Mouse (Mus musculus) embryonic facial prominence, embryonic 13.5 days (tissue): ENCODE results near the gene Jade2. TPM values are rescaled to one million over a fixed set of nuclear protein-coding genes. Genes with fewer than 3 reads are reported as not detected.

Experiments
- ATAC-seq: fragments of 200-750 bp; cut with Nextera tagmentation; 2 replicates; pipeline ENCODE4 v1.8.0; 2017; ENCODE audit warnings: low read depth; ENCODE audit not compliant: insufficient number of reproducible peaks, insufficient read depth, low FRiP score, low TSS enrichment
- H3K27ac ChIP-seq: fragments of 300-500 bp; sonication (generic); 2 replicates; pipeline ENCODE4 v1.5.1; 2015; ENCODE audit warnings: moderate library complexity, mild to moderate bottlenecking, inconsistent platforms
- H3K27me3 ChIP-seq: fragments of 300-500 bp; sonication (generic); 2 replicates; pipeline ENCODE4 v1.6.1; 2015; ENCODE audit warnings: mild to moderate bottlenecking, inconsistent platforms
- H3K36me3 ChIP-seq: fragments of 300-500 bp; sonication (generic); 2 replicates; pipeline ENCODE4 v1.6.1; 2015; ENCODE audit warnings: mild to moderate bottlenecking, inconsistent platforms
- H3K4me1 ChIP-seq: fragments of 300-500 bp; sonication (generic); 2 replicates; pipeline ENCODE4 v1.6.1; 2015; ENCODE audit warnings: inconsistent platforms
- H3K4me2 ChIP-seq: fragments of 300-500 bp; sonication (generic); 2 replicates; pipeline ENCODE4 v1.6.1; 2015; ENCODE audit warnings: moderate library complexity, mild to moderate bottlenecking, inconsistent platforms
- H3K4me3 ChIP-seq: fragments of 300-500 bp; sonication (generic); 2 replicates; pipeline ENCODE4 v1.5.1; 2015; ENCODE audit warnings: mild to moderate bottlenecking, inconsistent platforms
- H3K9ac ChIP-seq: fragments of 300-500 bp; sonication (generic); 2 replicates; pipeline ENCODE4 v1.6.1; 2015; ENCODE audit warnings: mild to moderate bottlenecking, inconsistent platforms
- H3K9me3 ChIP-seq: fragments of 300-500 bp; sonication (generic); 2 replicates; pipeline ENCODE4 v1.6.1; 2016; ENCODE audit warnings: inconsistent platforms
- WGBS: fragments of 180-500 bp; shearing (Covaris S2); methylation state at CpG from one replicate; pipeline ENCODE4 v1.1.7; 2015; ENCODE audit warnings: mixed read lengths; 5-methylcytosine and 5-hydroxymethylcytosine counted together
- polyA plus RNA-seq: library from polyadenylated mRNA; unstranded; fragments of >200 nt; fragmentation: Nextera tagmentation; extraction: Ambion mirVana; gene quantifications from 2 replicates; pipeline ENCODE4 v1.2.1, GENCODE M21; 2015

Gene Jade2
- polyA plus RNA-seq, 1 experiment from 2014 or later = 2.7 TPM

DNA sequence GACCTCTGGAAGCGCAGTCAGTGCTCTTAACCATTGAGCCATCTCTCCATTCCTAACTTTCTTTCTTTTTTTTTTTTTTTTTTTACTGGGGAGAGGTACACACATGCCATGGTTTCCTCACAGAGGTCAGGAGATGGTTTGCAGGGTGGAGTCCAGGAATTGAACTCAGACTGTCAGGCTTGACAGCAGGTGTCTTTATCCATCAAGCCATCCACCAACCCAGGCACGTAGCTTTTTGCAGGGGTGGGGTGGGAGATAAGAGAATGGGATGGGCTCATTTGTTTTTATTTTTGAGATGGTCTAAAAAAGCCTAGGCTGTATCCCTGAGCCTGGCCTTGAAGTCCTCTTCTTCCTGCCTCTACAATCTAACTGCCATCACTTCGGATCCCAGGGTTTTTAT is 81.9 kb downstream of the Jade2 start:
- H3K4me3 ChIP-seq = no peak overlapping the region
- H3K9me3 ChIP-seq = no peaks in the 10 kb centered on the region
- H3K36me3 ChIP-seq = peaks cover 10% of the 10 kb centered on the region
- no peak overlapping the region for H3K27ac ChIP-seq
- H3K9ac ChIP-seq = no peak overlapping the region
- no peaks in the 10 kb centered on the region for H3K4me1 ChIP-seq
- WGBS = 93% methylated on average over 3 of the region's 3 CpGs
- no peaks in the 10 kb centered on the region for H3K27me3 ChIP-seq
- no peak for ATAC-seq
- H3K4me2 ChIP-seq = no peak overlapping the region

DNA sequence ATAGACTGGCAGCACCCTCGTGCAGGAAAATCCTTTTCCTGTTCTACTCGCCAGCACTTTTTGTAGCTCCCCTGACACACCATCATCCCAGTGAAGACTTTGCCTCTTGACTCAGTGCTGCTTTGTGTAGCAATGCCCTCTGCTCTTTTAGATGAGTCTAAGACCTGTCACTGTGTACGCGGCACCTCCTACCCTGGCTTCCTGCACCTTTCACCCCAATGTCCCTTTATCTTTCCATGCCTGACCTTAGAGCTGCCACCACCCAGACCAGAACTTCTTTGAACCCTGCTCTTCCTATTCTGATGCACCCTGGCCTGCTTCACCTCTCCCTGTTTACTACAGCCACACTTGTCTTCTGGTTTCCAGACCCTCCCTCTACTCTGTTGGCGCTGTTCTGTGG is 89.2 kb downstream of the Jade2 start:
- Histone ChIP-seq H3K4me1 (peaks cover 8% of the 10 kb centered on the region), H3K9me3 (no peaks in the 10 kb centered on the region), H3K27me3 (no peaks in the 10 kb centered on the region), H3K4me3 (no peak overlapping the region), H3K9ac (no peak overlapping the region), H3K27ac (no peak overlapping the region), H3K36me3 (0 out of 2 replicates have a peak, but pooled peaks cover 4% of the 10 kb centered on the region), H3K4me2 (no peak overlapping the region)
- WGBS = 76% methylated on average over 5 of the region's 5 CpGs
- no peak for ATAC-seq

DNA sequence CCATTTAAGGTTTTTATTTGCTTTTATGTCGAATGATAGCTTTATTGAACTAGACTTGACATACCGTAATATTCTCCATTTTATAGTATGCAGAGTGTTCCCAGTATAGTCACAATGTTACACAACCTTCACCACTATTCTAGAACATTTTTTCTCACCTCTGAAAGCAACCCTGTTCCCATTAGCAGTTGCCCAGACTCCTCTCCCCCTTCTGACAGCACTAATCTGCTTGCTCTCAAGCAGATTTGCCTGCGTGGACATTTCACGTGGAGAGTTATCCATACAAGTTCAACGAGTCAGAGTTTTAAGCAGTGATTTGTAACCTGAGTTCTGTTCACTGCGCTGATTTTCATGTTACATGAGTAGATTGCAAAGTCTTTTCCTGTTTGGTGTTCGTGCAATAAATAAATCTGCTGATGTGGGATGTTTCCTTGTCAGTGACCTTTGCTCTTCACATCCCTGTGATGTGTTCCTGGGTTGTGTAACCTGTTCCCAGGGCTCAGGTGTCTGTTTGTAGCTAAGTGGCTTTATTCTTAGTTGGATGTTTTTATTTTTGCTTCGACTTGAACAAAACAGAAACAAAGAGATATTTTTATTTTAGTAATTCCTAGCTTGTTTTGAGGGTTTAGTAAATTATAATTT is 89.8 kb downstream of the Jade2 start:
- Histone ChIP-seq H3K4me1 (peaks cover 12% of the 10 kb centered on the region), H3K27ac (no peak overlapping the region), H3K27me3 (no peaks in the 10 kb centered on the region), H3K9me3 (no peaks in the 10 kb centered on the region), H3K9ac (no peak overlapping the region), H3K36me3 (0 out of 2 replicates have a peak, but pooled peaks cover 4% of the 10 kb centered on the region), H3K4me3 (no peak overlapping the region), H3K4me2 (no peak overlapping the region)
- no peak for ATAC-seq
- WGBS = 74% methylated on average over 8 of the region's 8 CpGs

DNA sequence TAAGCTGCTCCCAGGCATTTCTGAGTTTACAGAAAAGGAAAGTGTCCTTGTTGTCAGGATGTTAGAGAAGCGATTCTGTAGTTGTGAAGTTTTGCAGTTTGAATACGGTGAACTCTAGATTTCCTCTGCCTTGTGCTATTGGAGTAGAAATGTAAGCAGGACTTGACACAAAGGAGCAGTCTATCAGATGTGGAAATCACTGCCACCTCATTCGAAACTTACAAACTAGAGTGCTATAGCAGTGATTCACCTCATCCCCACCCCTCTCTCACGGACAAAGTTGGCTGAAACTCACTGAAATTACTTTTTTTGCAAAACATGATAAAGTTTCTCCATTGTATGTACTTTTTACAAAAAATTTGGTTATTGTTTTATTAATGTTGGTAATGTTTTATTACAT is 92.6 kb downstream of the Jade2 start:
- no peak for ATAC-seq
- H3K4me2 ChIP-seq = peak overlapping the region; percentile 90
- 0 out of 2 replicates have a peak, but pooled peaks cover 4% of the 10 kb centered on the region for H3K36me3 ChIP-seq
- H3K9me3 ChIP-seq = no peaks in the 10 kb centered on the region
- H3K4me3 ChIP-seq = peak overlapping the region; percentile 95
- WGBS = 79% methylated on average over 4 of the region's 4 CpGs
- H3K27me3 ChIP-seq = peaks cover 4% of the 10 kb centered on the region; the same call in 1 of the 2 replicates
- no peak overlapping the region for H3K9ac ChIP-seq
- no peak overlapping the region for H3K27ac ChIP-seq
- peaks cover 12% of the 10 kb centered on the region for H3K4me1 ChIP-seq

DNA sequence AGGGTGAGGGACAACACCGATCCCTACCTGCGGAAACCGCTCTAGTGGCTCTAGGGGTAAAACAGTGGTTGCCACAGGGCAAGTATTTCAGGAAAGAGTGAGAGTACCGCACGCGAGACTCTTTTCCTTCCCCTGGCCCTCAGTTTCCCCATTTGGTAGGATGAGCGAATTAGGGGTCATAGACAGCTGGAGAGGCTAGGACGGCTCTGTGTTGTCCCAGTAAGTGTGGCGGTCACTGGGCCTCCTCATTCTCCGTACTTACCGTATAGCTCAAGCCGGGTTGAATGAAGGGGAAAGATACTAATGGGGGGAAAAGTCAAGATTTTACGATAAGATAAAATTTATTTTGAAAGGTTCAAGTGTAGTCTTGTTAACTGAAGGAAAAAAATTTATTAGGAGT is 93.5 kb downstream of the Jade2 start:
- Histone ChIP-seq H3K27ac (no peak overlapping the region), H3K4me3 (peak overlapping the region; percentile 95), H3K36me3 (no peaks in the 10 kb centered on the region), H3K4me2 (peak overlapping the region; percentile 90), H3K9ac (peak overlapping the region; percentile 89), H3K27me3 (peaks cover 5% of the 10 kb centered on the region; the same call in 1 of the 2 replicates), H3K4me1 (peaks cover 12% of the 10 kb centered on the region), H3K9me3 (no peaks in the 10 kb centered on the region)
- ATAC-seq = no peak
- WGBS = 5% methylated on average over 13 of the region's 13 CpGs

Other genes with a start within 250 kb of the Jade2 start
- gene Nhp2, start 237.9 kb downstream of the Jade2 start, polyA plus RNA-seq = 135 and 151 TPM in 2 replicates
- gene Rmnd5b, start 221.8 kb downstream of the Jade2 start, polyA plus RNA-seq = 49.3 and 49.9 TPM in 2 replicates
- gene N4bp3, start 206.8 kb downstream of the Jade2 start, polyA plus RNA-seq = 19.0 and 21.2 TPM in 2 replicates
- gene D930048N14Rik, start 206.7 kb downstream of the Jade2 start, polyA plus RNA-seq = 2.6 and 3.4 TPM in 2 replicates
- 87.7 and 102 TPM in 2 replicates for gene 0610009B22Rik, start 168.8 kb downstream of the Jade2 start, polyA plus RNA-seq
- 15.3 and 18.3 TPM in 2 replicates for gene Sec24a, start 94.0 kb downstream of the Jade2 start, polyA plus RNA-seq
- 89.3 and 96.5 TPM in 2 replicates for gene Sar1b, start 94.0 kb downstream of the Jade2 start, polyA plus RNA-seq
- 98.8 and 104 TPM in 2 replicates for gene Cdkn2aipnl, start 110.0 kb upstream of the Jade2 start, polyA plus RNA-seq
- 233 and 245 TPM in 2 replicates for gene Ube2b, start 143.1 kb upstream of the Jade2 start, polyA plus RNA-seq
- 13.4 and 13.9 TPM in 2 replicates for gene Cdkl3, start 146.6 kb upstream of the Jade2 start, polyA plus RNA-seq
- gene Ppp2ca, start 241.0 kb upstream of the Jade2 start, polyA plus RNA-seq = 83.5 and 90.8 TPM in 2 replicates